Mouse (Mus musculus) hindbrain, embryonic 14.5 days (tissue): Measurements from ENCODE around the gene Acnat2. TPM values are rescaled to one million over a fixed set of nuclear protein-coding genes. Genes with fewer than 3 reads are reported as not detected.
"Not testable (repeated sequence)": the region's sequence is repeated elsewhere in the genome, so short reads cannot be mapped to it uniquely, and the experiment has no call there.

Experiments used
- ATAC-seq: fragments of 200-750 bp; cut with Nextera tagmentation; 2 replicates; pipeline ENCODE4 v1.8.0; 2017; ENCODE audit warnings: moderate number of reproducible peaks, mild to moderate bottlenecking, moderate TSS enrichment, moderate library complexity; ENCODE audit not compliant: low FRiP score
- DNase-seq: peaks from one replicate; pipeline ENCODE4 v3.0.0-alpha.2; 2015; ENCODE audit warnings: low spot score
- H3K27ac ChIP-seq: fragments of 300-500 bp; sonication (generic); 2 replicates; pipeline ENCODE4 v1.5.1; 2014; ENCODE audit warnings: mild to moderate bottlenecking, moderate library complexity
- H3K27me3 ChIP-seq: fragments of 300-500 bp; sonication (generic); 2 replicates; pipeline ENCODE4 v1.6.1; 2014; ENCODE audit warnings: mild to moderate bottlenecking, low read length, mixed read lengths; ENCODE audit not compliant: control insufficient read depth, insufficient read depth
- H3K36me3 ChIP-seq: fragments of 300-500 bp; sonication (generic); replicated peaks from 2 replicates; pipeline ENCODE4 v1.6.1; 2014; ENCODE audit not compliant: control insufficient read depth, insufficient read depth
- H3K4me1 ChIP-seq: fragments of 300-500 bp; sonication (generic); replicated peaks from 2 replicates; pipeline ENCODE4 v1.6.1; 2014; ENCODE audit warnings: antibody characterized with exemption, low read length, mixed read lengths; ENCODE audit not compliant: control insufficient read depth, insufficient read depth
- H3K4me2 ChIP-seq: fragments of 300-500 bp; sonication (generic); replicated peaks from 2 replicates; pipeline ENCODE4 v1.6.1; 2014; ENCODE audit warnings: mild to moderate bottlenecking, moderate library complexity
- H3K4me3 ChIP-seq: fragments of 300-500 bp; sonication (generic); replicated peaks from 2 replicates; pipeline ENCODE4 v1.5.1; 2014; ENCODE audit warnings: mild to moderate bottlenecking, low read length
- H3K9ac ChIP-seq: fragments of 300-500 bp; sonication (generic); 2 replicates; pipeline ENCODE4 v1.6.1; 2014
- H3K9me3 ChIP-seq: fragments of 300-500 bp; sonication (generic); 2 replicates; pipeline ENCODE4 v1.6.1; 2016; ENCODE audit warnings: low read length; ENCODE audit not compliant: control insufficient read depth
- WGBS: fragments of 180-500 bp; shearing (Covaris S2); extraction: QIAGEN DNeasy Blood & Tissue Kit; methylation state at CpG from one replicate; pipeline ENCODE4 v1.1.7; 2014; 5-methylcytosine and 5-hydroxymethylcytosine counted together
- polyA plus RNA-seq: library from polyadenylated mRNA; unstranded; fragments of >200 nt; fragmentation: Nextera tagmentation; extraction: Ambion mirVana; gene quantifications from 2 replicates; pipeline ENCODE4 v1.2.1, GENCODE M21; 2014

Acnat2 gene
- not detected in 2 replicates for polyA plus RNA-seq

GRCm38 (mm10) chr4:49407957-49408356, at the start of gene Acnat2:
Gene Acnat2, minus strand, starts transcription at chr4:49408151.
- not testable (repeated sequence) for ATAC-seq, H3K4me3 ChIP-seq, H3K36me3 ChIP-seq, H3K4me1 ChIP-seq, H3K4me2 ChIP-seq, H3K27ac ChIP-seq, H3K9ac ChIP-seq, H3K27me3 ChIP-seq, H3K9me3 ChIP-seq, DNase-seq
- 92% methylated on average over 5 of the region's 5 CpGs for WGBS

DNA sequence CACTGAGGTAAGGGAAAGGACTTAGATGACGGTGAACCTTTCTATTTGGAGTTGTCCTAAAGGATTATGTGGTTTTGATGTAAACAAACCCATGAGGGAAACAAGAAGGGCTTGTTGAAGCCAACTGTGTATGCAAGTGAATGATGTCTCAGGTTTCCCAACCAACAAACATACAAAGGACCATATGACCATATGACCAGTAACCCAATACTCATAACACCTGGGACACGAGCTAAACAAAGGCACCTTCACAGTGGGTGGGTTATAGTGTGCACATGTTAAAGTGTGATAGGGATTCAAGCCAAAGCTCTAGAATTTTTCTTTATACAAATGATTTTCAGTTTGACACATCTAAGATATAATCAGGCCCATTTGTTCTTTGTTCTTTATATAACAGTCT, 48.2 kb upstream of the Acnat2 start:
- H3K4me3 ChIP-seq: no peak overlapping the region
- no peak overlapping the region for H3K4me2 ChIP-seq
- no peak overlapping the region for H3K27ac ChIP-seq
- H3K27me3 ChIP-seq: no peaks in the 10 kb centered on the region
- H3K9me3 ChIP-seq: no peaks in the 10 kb centered on the region
- no peak for ATAC-seq
- no peaks in the 10 kb centered on the region for H3K4me1 ChIP-seq
- DNase-seq: no peak
- WGBS: 76% methylated on average over 2 of the region's 2 CpGs
- H3K9ac ChIP-seq: no peak overlapping the region
- no peaks in the 10 kb centered on the region for H3K36me3 ChIP-seq

DNA sequence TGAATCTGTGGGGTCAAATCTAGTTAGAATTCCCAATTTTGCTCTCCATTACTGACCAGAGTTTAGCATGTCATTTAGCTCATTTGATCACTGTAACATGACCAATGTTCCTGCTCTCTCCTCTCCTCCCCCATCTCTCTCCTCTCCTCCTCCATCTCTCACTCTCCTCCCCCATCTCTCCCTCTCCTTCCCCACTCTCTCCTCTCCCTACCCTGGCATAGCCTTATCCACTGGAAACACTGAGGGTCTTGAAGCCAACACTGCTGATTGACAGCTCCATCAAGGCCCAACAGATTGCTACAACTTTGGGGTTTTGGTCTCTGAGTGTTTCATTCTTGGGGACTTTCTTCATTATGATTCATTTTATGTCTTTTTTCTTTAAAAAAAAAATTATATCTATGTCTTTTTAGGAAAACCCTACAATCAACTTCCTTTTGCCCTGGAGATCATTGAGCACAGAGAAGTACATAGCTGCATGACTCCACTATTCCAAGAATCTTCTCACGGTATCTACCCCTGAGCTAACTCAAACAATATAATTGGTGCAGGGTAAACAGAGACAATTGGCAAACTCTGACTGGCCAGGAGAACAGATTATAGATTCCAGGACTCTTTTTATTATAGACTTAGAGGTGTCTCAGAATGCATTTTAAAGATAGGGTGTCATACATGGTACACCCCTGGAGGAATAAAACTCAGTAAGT, 44.0 kb upstream of the Acnat2 start:
- Histone ChIP-seq H3K27me3 (no peaks in the 10 kb centered on the region), H3K9me3 (no peaks in the 10 kb centered on the region), H3K9ac (no peak overlapping the region), H3K4me3 (no peak overlapping the region), H3K36me3 (no peaks in the 10 kb centered on the region), H3K27ac (no peak overlapping the region), H3K4me1 (no peaks in the 10 kb centered on the region), H3K4me2 (no peak overlapping the region)
- DNase-seq: no peak
- ATAC-seq: no peak
- WGBS: 83% methylated on average over 1 of the region's 1 CpGs

DNA sequence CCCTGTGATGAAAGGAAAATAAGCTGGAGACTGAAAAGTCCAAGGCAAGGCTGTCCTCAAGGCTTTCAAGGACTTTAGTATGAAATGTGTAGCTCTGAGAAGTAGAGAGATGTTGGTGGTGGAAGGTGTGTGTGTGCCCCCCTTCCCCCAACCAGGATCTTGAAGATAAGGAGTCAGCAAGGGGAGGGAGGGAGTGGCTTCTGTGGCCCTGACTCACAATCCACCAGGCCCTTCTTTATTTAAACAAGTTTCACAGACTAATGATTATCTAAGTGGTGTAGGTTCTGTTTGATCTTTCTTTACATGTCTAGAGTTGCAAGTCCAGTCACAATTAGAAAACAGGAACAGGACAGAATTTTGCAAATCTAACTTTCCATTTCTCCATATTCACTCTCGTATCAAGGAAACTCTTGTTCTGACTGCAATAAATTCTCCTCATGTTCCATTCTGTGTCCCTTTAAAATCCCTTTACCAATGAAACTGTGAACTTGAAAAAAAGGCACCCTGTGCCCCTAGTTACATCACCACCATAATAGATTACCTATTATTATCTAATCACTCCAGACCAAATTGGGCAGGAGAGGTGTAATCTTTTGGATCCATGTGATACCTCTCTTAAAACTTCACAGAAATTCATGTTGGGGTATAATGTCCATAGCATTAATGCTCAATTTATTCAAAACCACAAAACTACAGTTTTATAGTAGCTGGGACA, 43.3 kb upstream of the Acnat2 start:
- not testable (repeated sequence) for DNase-seq, H3K27me3 ChIP-seq, H3K36me3 ChIP-seq, H3K4me2 ChIP-seq, H3K27ac ChIP-seq, H3K4me1 ChIP-seq, H3K4me3 ChIP-seq, H3K9me3 ChIP-seq, H3K9ac ChIP-seq, ATAC-seq
- WGBS: 71% methylated on average over 1 of the region's 1 CpGs

DNA sequence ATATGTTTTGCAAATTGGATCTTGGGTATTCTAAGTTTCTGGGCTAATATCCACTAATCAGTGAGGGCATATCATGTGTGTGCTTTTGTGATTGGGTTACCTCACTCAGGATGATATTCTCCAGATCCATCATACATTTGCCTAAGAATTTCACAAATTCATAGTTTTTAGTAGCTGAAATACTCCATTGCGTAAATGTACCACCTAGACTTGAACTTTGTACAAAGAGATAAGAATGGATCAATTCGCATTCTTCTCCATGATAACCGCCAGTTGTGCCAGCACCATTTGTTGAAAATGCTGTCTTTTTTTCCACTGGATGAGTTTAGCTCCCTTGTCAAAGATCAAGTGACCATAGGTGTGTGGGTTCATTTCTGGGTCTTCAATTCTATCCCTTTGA, 29.0 kb upstream of the Acnat2 start:
- not testable (repeated sequence) for H3K9ac ChIP-seq, H3K4me3 ChIP-seq, H3K36me3 ChIP-seq, H3K4me2 ChIP-seq, H3K27ac ChIP-seq, H3K27me3 ChIP-seq, DNase-seq, H3K9me3 ChIP-seq, H3K4me1 ChIP-seq, ATAC-seq
- WGBS: 95% methylated on average over 3 of the region's 3 CpGs

GRCm38 (mm10) chr4:49410151-49410550, 2.2 kb upstream of the Acnat2 start:
- H3K4me1 ChIP-seq, H3K27me3 ChIP-seq, H3K36me3 ChIP-seq, DNase-seq, H3K27ac ChIP-seq, H3K9me3 ChIP-seq, H3K4me3 ChIP-seq, H3K4me2 ChIP-seq, ATAC-seq, H3K9ac ChIP-seq: not testable (repeated sequence)
- 86% methylated on average over 2 of the region's 2 CpGs for WGBS

DNA sequence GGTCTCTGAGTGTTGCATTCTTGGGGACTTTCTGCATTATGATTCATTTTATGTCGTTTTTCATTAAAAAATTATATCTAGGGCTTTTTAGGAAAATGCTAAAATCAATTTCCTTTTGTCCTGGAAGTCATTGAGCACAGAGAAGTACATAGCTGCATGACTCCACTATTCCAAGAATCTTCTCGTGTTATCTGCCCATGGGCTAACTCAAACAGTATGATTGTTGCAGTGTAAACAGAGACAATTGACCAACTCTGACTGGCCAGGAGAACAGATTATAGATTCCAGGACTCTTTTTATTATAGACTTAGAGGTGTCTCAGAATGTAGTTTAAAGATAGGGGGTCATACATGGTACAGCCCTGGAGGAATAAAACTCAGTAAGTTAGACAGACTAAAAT, 21.1 kb downstream of the Acnat2 start:
- H3K36me3 ChIP-seq: no peaks in the 10 kb centered on the region
- no peaks in the 10 kb centered on the region for H3K27me3 ChIP-seq
- H3K4me2 ChIP-seq: no peak overlapping the region
- no peak overlapping the region for H3K9ac ChIP-seq
- no peak overlapping the region for H3K27ac ChIP-seq
- no peak for DNase-seq
- WGBS: 55% methylated on average over 2 of the region's 2 CpGs
- H3K9me3 ChIP-seq: no peaks in the 10 kb centered on the region
- H3K4me3 ChIP-seq: no peak overlapping the region
- no peak for ATAC-seq
- H3K4me1 ChIP-seq: no peaks in the 10 kb centered on the region

DNA sequence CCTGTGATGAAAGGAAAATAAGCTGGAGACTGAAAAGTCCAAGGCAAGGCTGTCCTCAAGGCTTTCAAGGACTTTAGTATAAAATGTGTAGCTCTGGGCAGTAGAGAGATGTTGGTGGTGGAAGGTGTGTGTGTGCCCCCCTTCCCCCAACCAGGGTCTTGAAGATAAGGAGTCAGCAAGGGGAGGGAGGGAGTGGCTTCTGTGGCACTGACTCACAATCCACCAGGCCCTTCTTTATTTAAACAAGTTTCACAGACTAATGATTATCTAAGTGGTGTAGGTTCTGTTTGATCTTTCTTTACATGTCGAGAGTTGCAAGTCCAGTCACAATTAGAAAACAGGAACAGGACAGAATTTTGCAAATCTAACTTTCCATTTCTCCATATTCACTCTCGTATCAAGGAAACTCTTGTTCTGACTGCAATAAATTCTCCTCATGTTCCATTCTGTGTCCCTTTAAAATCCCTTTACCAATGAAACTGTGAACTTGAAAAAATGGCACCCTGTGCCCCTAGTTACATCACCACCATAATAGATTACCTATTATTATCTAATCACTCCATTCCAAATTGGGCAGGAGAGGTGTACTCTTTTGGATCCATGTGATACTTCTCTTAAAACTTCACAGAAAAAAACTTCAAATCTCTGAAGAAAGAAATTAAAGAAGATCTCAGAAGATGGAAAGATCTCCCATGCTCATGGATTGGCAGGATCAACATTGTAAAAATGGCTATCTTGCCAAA, 24.2 kb downstream of the Acnat2 start:
- DNase-seq, ATAC-seq, H3K36me3 ChIP-seq, H3K4me3 ChIP-seq, H3K4me1 ChIP-seq, H3K4me2 ChIP-seq, H3K27me3 ChIP-seq, H3K9ac ChIP-seq, H3K27ac ChIP-seq, H3K9me3 ChIP-seq: not testable (repeated sequence)
- 88% methylated on average over 2 of the region's 2 CpGs for WGBS

GRCm38 (mm10) chr4:49368046-49368445, 39.9 kb downstream of the Acnat2 start:
- not testable (repeated sequence) for H3K4me1 ChIP-seq, H3K27me3 ChIP-seq, H3K4me2 ChIP-seq, DNase-seq, H3K9ac ChIP-seq, H3K36me3 ChIP-seq, ATAC-seq, H3K4me3 ChIP-seq, H3K27ac ChIP-seq
- 84% methylated on average over 3 of the region's 3 CpGs for WGBS
- H3K9me3 ChIP-seq: peaks cover 17% of the 10 kb centered on the region; the same call in 1 of the 2 replicates
